Mouse (Mus musculus): Measurements from ENCODE around the gene Crim1.

Crim1 gene

GRCm38 (mm10) chr17:78379730-78380245 is 179.7 kb downstream of the Crim1 start:
- in situ Hi-C loops (cut with MboI; ENCODE audit: low pct_unique_long_range_greater_than_20kb in 1 of 2, low sequenced_read_pairs in 2 of 2, unreplicated experiment in 1 of 2): no loop called here

- in situ Hi-C loops (cut with MboI; ENCODE audit: low pct_unique_long_range_greater_than_20kb in 1 of 2, low sequenced_read_pairs in 2 of 2, unreplicated experiment in 1 of 2): no loop called here
These were observed 182.3 kb downstream of the Crim1 start for GRCm38 (mm10) chr17:78382321-78382720.

GRCm38 (mm10) chr17:78387665-78388064 is 187.6 kb downstream of the Crim1 start:
- in situ Hi-C loops (cut with MboI; ENCODE audit: low pct_unique_long_range_greater_than_20kb in 1 of 2, low sequenced_read_pairs in 2 of 2, unreplicated experiment in 1 of 2): no loop called here

GRCm38 (mm10) chr17:78388101-78388847 is 188.2 kb downstream of the Crim1 start:
- in situ Hi-C loops (cut with MboI; ENCODE audit: low pct_unique_long_range_greater_than_20kb in 1 of 2, low sequenced_read_pairs in 2 of 2, unreplicated experiment in 1 of 2): no loop called here

- in situ Hi-C loops (cut with MboI; ENCODE audit: low pct_unique_long_range_greater_than_20kb in 1 of 2, low sequenced_read_pairs in 2 of 2, unreplicated experiment in 1 of 2): no loop called here
These were observed 189.5 kb downstream of the Crim1 start for GRCm38 (mm10) chr17:78389573-78389972.

- in situ Hi-C loops (cut with MboI; ENCODE audit: low pct_unique_long_range_greater_than_20kb in 1 of 2, low sequenced_read_pairs in 2 of 2, unreplicated experiment in 1 of 2): no loop called here
These were observed 192.5 kb downstream of the Crim1 start for GRCm38 (mm10) chr17:78392401-78393087.

- in situ Hi-C loops (cut with MboI; ENCODE audit: low pct_unique_long_range_greater_than_20kb in 1 of 2, low sequenced_read_pairs in 2 of 2, unreplicated experiment in 1 of 2): no loop called here
These were observed 200.2 kb downstream of the Crim1 start for GRCm38 (mm10) chr17:78400130-78400840.

GRCm38 (mm10) chr17:78401311-78401710 is 201.3 kb downstream of the Crim1 start:
- in situ Hi-C loops (cut with MboI; ENCODE audit: low pct_unique_long_range_greater_than_20kb in 1 of 2, low sequenced_read_pairs in 2 of 2, unreplicated experiment in 1 of 2): no loop called here

GRCm38 (mm10) chr17:78401713-78402112 is 201.7 kb downstream of the Crim1 start:
- in situ Hi-C loops (cut with MboI; ENCODE audit: low pct_unique_long_range_greater_than_20kb in 1 of 2, low sequenced_read_pairs in 2 of 2, unreplicated experiment in 1 of 2): no loop called here

GRCm38 (mm10) chr17:78402174-78402573 is 202.1 kb downstream of the Crim1 start:
- in situ Hi-C loops (cut with MboI; ENCODE audit: low pct_unique_long_range_greater_than_20kb in 1 of 2, low sequenced_read_pairs in 2 of 2, unreplicated experiment in 1 of 2): no loop called here

- in situ Hi-C loops (cut with MboI; ENCODE audit: low pct_unique_long_range_greater_than_20kb in 1 of 2, low sequenced_read_pairs in 2 of 2, unreplicated experiment in 1 of 2): no loop called here
These were observed 203.2 kb downstream of the Crim1 start for GRCm38 (mm10) chr17:78403229-78403628.

- in situ Hi-C loops (cut with MboI; ENCODE audit: low pct_unique_long_range_greater_than_20kb in 1 of 2, low sequenced_read_pairs in 2 of 2, unreplicated experiment in 1 of 2): no loop called here
These were observed 203.8 kb downstream of the Crim1 start for GRCm38 (mm10) chr17:78403804-78404203.

GRCm38 (mm10) chr17:78405336-78405735 is 205.3 kb downstream of the Crim1 start:
- in situ Hi-C loops (cut with MboI; ENCODE audit: low pct_unique_long_range_greater_than_20kb in 1 of 2, low sequenced_read_pairs in 2 of 2, unreplicated experiment in 1 of 2): no loop called here

- in situ Hi-C loops (cut with MboI; ENCODE audit: low pct_unique_long_range_greater_than_20kb in 1 of 2, low sequenced_read_pairs in 2 of 2, unreplicated experiment in 1 of 2): no loop called here
These were observed 206.8 kb downstream of the Crim1 start for GRCm38 (mm10) chr17:78406854-78407253.

- in situ Hi-C loops (cut with MboI; ENCODE audit: low pct_unique_long_range_greater_than_20kb in 1 of 2, low sequenced_read_pairs in 2 of 2, unreplicated experiment in 1 of 2): no loop called here
These were observed 207.5 kb downstream of the Crim1 start for GRCm38 (mm10) chr17:78407581-78407980.

GRCm38 (mm10) chr17:78408386-78408785 is 208.3 kb downstream of the Crim1 start:
- in situ Hi-C loops (cut with MboI; ENCODE audit: low pct_unique_long_range_greater_than_20kb in 1 of 2, low sequenced_read_pairs in 2 of 2, unreplicated experiment in 1 of 2): no loop called here

GRCm38 (mm10) chr17:78409900-78410299 is 209.9 kb downstream of the Crim1 start:
- in situ Hi-C loops (cut with MboI; ENCODE audit: low pct_unique_long_range_greater_than_20kb in 1 of 2, low sequenced_read_pairs in 2 of 2, unreplicated experiment in 1 of 2): no loop called here

- in situ Hi-C loops (cut with MboI; ENCODE audit: low pct_unique_long_range_greater_than_20kb in 1 of 2, low sequenced_read_pairs in 2 of 2, unreplicated experiment in 1 of 2): no loop called here
These were observed 215.2 kb downstream of the Crim1 start for GRCm38 (mm10) chr17:78415255-78415654.
